Mouse (Mus musculus) stomach, postnatal 0 days (tissue): ENCODE data around the gene Pf4. TPM values are rescaled to one million over a fixed set of nuclear protein-coding genes. Genes with fewer than 3 reads are reported as not detected.

Source experiments
- ATAC-seq: fragments of 200-750 bp; cut with Nextera tagmentation; 2 replicates; pipeline ENCODE4 v1.8.0; 2017; ENCODE audit not compliant: low FRiP score, low TSS enrichment
- DNase-seq: peaks from one replicate; pipeline ENCODE4 v3.0.0-alpha.2; 2016; ENCODE audit warnings: low spot score
- H3K27ac ChIP-seq: fragments of 300-500 bp; sonication (generic); replicated peaks from 2 replicates; pipeline ENCODE4 v1.5.1; 2014; ENCODE audit warnings: mild to moderate bottlenecking, control low read depth
- H3K27me3 ChIP-seq: fragments of 300-500 bp; sonication (generic); 2 replicates; pipeline ENCODE4 v1.6.1; 2014; ENCODE audit warnings: low read length; ENCODE audit not compliant: control insufficient read depth, insufficient read depth
- H3K36me3 ChIP-seq: fragments of 300-500 bp; sonication (generic); 2 replicates; pipeline ENCODE4 v1.6.1; 2014; ENCODE audit warnings: low read length, mixed read lengths; ENCODE audit not compliant: control insufficient read depth, insufficient read depth
- H3K4me1 ChIP-seq: fragments of 300-500 bp; sonication (generic); replicated peaks from 2 replicates; pipeline ENCODE4 v1.6.1; 2014; ENCODE audit warnings: antibody characterized with exemption; ENCODE audit not compliant: control insufficient read depth, insufficient read depth
- H3K4me2 ChIP-seq: fragments of 300-500 bp; sonication (generic); replicated peaks from 2 replicates; pipeline ENCODE4 v1.6.1; 2014; ENCODE audit warnings: low read depth, mild to moderate bottlenecking, control low read depth, moderate library complexity
- H3K4me3 ChIP-seq: fragments of 300-500 bp; sonication (generic); 2 replicates; pipeline ENCODE4 v1.5.1; 2014; ENCODE audit warnings: low read depth, low read length, control low read depth
- H3K9ac ChIP-seq: fragments of 300-500 bp; sonication (generic); 2 replicates; pipeline ENCODE4 v1.6.1; 2014; ENCODE audit warnings: mild to moderate bottlenecking, low read length, control low read depth, mixed read lengths
- H3K9me3 ChIP-seq: fragments of 300-500 bp; sonication (generic); 2 replicates; pipeline ENCODE4 v1.6.1; 2016; ENCODE audit warnings: low read length; ENCODE audit not compliant: control insufficient read depth
- CTCF ChIP-seq: IDR thresholded peaks from 2 replicates; pipeline ENCODE4 v1.5.1; 2016; ENCODE audit warnings: antibody characterized with exemption, low read depth, mild to moderate bottlenecking, moderate library complexity
- EP300 ChIP-seq: optimal IDR thresholded peaks from 2 replicates; pipeline ENCODE3; 2016; ENCODE audit warnings: antibody characterized with exemption
- microRNA-seq: library from miRNA; unstranded; fragments of <30 nt; microRNA quantifications from one replicate; pipeline ENCODE4, GENCODE M21; 2016
- polyA plus RNA-seq: library from polyadenylated mRNA; unstranded; fragments of >200 nt; fragmentation: Nextera tagmentation; extraction: Ambion mirVana; gene quantifications from 2 replicates; pipeline ENCODE4 v1.2.1, GENCODE M21; 2015

Pf4 gene
- polyA plus RNA-seq, 1 experiment from 2014 or later, result 216 TPM

GRCm38 (mm10) chr5:90819756-90820155 is 47.5 kb downstream of the Pf4 start:
- Histone ChIP-seq H3K27ac (no peak overlapping the region), H3K9ac (no peak overlapping the region), H3K36me3 (no peaks in the 10 kb centered on the region), H3K9me3 (no peaks in the 10 kb centered on the region), H3K27me3 (no peaks in the 10 kb centered on the region), H3K4me2 (no peak overlapping the region), H3K4me1 (no peaks in the 10 kb centered on the region), H3K4me3 (no peak overlapping the region)
- ATAC-seq (no peak), DNase-seq (no peak)
- TF ChIP-seq EP300, result no peak
- no peak for TF ChIP-seq CTCF

Small RNA genes within 50 kb of the gene (microRNA-seq; reads per million reads assigned to microRNA genes)
- not detected for gene Gm24322

Other genes with a start within 250 kb of the Pf4 start
- 0.16 TPM in 1 of 2 replicates, not detected in the other for gene 5830473C10Rik, start 211.3 kb upstream of the Pf4 start, polyA plus RNA-seq
- 14.5 and 14.9 TPM in 2 replicates for gene Rassf6, start 131.8 kb upstream of the Pf4 start, polyA plus RNA-seq
- gene Cxcl5, start 13.1 kb upstream of the Pf4 start, polyA plus RNA-seq, result 0.05 and 0.10 TPM in 2 replicates
- 4.4 and 16.9 TPM in 2 replicates for gene Ppbp, start 3.9 kb upstream of the Pf4 start, polyA plus RNA-seq
- 0.05 and 0.10 TPM in 2 replicates for gene Cxcl3, start 13.7 kb downstream of the Pf4 start, polyA plus RNA-seq
- gene Cxcl15, start 22.1 kb downstream of the Pf4 start, polyA plus RNA-seq, result 0.58 and 0.70 TPM in 2 replicates
- 0.38 and 0.93 TPM in 2 replicates for gene Cxcl1, start 118.8 kb downstream of the Pf4 start, polyA plus RNA-seq
- 0.15 and 0.16 TPM in 2 replicates for gene Cxcl2, start 131.4 kb downstream of the Pf4 start, polyA plus RNA-seq
- gene Mthfd2l, start 158.7 kb downstream of the Pf4 start, polyA plus RNA-seq, result 44.2 and 45.5 TPM in 2 replicates